Mouse (Mus musculus): ENCODE data around the gene Dysf.

Dysf gene

GRCm38 (mm10) chr6:84231108-84231507, 222.7 kb downstream of the Dysf start:
- DNase-seq (ENCODE audit: low spot score in 2 of 2), result no peak

- no peak for DNase-seq (ENCODE audit: low spot score in 2 of 2)
Measured at GRCm38 (mm10) chr6:84232063-84232760, 223.8 kb downstream of the Dysf start.

- no peak for DNase-seq (ENCODE audit: low spot score in 2 of 2)
Measured at GRCm38 (mm10) chr6:84233783-84234182, 225.4 kb downstream of the Dysf start.

- DNase-seq (ENCODE audit: low spot score in 2 of 2), result no peak
Measured at GRCm38 (mm10) chr6:84235365-84235764, 227.0 kb downstream of the Dysf start.

GRCm38 (mm10) chr6:84243385-84243784, 235.0 kb downstream of the Dysf start:
- no peak for DNase-seq (ENCODE audit: low spot score in 2 of 2)

- DNase-seq (ENCODE audit: low spot score in 2 of 2), result no peak
Measured at GRCm38 (mm10) chr6:84246101-84246760, 237.8 kb downstream of the Dysf start.

GRCm38 (mm10) chr6:84246979-84247378, 238.6 kb downstream of the Dysf start:
- DNase-seq (ENCODE audit: low spot score in 2 of 2), result no peak
